Mouse (Mus musculus): ENCODE data around the gene Trdmt1.
"Not testable (repeated sequence)": the region's sequence is repeated elsewhere in the genome, so short reads cannot be mapped to it uniquely, and the experiment has no call there.

Gene Trdmt1

DNA sequence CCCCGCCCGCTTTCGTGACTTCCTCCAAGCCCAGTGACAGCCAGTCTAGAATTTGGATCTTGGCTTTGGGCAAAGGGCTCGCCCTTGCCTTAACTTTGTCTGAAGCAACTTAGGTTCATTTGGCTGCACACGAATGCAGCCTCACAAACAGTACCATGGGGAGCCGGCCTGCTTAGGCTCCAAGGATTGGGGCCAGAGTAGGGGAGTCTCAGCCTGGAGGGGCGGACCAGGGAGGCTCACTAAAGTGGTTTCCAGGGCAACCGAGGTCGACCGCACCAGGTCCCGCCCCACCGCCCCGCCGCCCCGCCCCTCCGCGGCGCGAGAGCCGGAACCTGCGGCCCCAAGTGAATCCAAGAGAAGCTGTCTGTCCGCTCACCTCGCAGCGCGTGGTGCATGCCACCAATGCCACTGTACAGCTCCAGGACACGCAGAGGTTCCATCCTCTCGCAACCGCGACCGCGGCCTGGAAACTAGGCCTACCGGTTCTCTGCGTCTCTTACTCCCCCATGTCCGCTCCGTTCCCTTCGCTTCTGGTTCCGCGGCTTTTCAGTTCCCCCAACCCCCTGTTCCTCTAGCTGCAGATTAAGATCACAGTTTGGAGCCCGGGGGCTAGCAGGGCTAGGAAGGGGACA lies at the start of gene Trdmt1:
TSS of gene Trdmt1 (minus strand) at position 476 of the 632 bp plus-strand sequence.
- peak; percentile 95 for DNase-seq

DNA sequence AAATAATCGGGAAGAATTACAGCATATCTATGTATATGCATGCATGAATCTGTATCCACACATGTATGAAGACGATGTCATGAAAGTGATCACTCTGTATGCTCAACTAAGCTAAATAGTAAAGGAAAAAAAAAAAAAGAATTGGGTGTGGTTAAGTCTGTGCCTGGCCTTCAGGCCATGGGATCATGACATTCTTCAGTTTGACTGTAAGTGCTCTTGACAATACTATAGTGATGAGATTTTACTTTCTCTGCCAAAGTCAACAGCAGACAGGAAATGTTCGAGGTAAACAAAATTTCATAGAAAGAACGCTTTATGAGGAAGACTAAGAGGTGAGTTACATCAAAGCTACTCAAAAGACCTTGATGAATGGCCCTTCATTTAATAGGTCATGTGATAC lies 48.9 kb upstream of the Trdmt1 start:
- no peak for DNase-seq

DNA sequence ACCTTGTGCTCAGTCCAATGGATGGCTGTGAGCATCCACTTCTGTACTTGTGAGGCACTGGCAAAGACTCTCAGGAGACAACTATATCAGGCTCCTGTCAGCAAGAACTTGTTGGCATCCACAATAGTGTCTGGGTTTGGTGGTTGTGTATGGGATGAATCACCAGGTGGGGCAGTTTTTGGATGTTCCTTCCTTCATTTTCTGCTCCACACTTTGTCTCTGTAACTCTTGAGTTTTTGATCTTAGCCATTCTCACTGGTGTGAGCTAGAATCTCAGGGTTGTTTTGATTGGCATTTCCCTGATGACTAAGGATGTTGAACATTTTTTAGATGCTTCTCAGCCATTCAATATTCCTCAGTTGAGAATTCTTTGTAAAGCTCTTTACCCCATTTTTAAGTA lies 39.3 kb upstream of the Trdmt1 start:
- not testable (repeated sequence) for DNase-seq

DNA sequence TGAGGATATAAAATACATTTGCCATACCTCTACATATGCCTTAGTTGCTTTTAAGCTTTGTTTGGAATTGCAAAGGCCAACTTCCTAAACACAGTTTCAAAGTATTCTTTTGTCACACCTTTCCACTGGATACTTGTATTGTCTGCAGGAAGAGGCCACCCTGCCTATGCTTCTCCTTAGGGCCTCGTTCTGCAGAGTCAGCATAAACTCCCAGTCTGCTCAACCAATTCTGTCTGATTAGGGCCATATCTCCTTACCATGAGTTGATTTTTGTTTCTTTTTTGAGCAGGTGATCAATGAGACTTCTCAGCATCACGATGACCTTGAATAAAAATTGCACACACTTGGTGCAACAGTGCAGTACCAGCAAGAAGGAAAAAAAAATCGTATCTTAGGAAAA lies 37.7 kb upstream of the Trdmt1 start:
- no peak for DNase-seq

DNA sequence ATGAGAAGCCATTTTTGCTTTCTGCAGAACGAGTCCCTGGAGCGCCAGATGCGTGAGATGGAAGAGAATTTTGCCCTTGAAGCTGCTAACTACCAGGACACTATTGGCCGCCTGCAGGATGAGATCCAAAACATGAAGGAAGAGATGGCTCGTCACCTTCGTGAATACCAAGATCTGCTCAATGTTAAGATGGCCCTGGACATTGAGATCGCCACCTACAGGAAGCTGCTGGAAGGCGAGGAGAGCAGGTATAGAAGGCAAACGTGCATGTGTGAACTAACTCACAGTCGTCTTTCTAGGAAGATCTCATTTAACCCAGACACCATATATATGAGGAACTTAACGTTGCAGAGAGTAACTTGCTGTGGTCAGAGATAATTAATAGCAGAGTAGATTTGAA lies 35.5 kb upstream of the Trdmt1 start:
- peak; percentile 48 for DNase-seq

DNA sequence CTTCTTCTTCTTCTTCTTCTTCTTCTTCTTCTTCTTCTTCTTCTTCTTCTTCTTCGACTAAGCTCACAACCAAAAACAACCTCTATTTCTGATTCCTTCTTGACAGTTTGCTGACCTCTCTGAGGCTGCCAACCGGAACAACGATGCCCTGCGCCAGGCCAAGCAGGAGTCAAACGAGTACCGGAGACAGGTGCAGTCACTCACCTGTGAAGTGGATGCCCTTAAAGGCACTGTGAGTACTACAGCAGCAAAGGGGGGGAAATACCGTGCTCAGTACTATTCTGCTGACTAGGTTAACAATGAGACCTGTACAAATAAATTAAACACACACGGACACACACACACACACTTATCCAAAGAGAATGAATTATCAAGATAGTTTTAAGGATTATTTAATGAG lies 34.8 kb upstream of the Trdmt1 start:
- no peak for DNase-seq

DNA sequence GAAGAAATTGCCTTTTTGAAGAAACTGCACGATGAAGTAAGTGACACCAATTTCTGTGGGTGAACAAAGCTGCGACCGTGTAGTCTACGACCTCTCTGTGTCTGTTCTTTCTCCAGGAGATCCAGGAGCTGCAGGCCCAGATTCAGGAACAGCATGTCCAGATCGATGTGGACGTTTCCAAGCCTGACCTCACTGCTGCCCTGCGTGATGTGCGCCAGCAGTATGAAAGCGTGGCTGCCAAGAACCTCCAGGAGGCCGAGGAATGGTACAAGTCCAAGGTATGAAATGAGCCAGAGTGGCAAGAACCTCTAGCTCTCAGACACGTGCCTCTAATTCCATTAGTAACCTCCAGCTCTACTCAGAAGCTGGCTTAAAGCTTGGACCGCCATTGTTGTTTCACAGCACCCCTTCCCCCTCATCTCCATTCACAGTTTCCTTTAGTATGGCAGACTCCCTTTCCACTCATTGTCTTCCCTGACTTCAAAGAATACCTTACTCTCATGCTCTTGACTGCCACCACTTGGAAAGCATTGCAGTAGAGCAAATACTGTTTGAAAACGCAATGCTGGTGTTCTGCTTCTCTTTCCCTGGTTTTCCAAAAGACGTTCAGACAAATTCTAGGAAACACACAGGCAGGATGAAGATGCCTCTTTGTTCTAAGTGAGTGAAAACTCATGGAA lies 34.1 kb upstream of the Trdmt1 start:
- DNase-seq, result no peak

DNA sequence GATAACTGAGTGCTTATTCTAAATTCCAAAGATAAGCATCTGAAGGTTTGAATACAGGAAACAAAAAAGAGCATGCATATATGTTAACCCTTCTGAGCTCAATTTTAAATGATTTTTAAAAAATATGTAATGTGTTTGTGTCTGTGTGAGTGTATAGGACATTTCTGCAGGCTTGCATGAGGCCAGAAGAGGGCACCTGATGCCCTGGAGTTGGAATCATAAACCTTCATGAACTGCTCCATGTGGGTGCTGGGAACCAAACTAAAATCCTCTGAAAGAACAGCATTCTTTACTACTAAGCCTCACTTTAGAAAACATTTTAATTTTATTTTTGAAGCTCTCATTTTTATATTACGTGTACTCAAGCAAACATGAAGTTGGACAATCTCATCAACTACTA lies 32.9 kb upstream of the Trdmt1 start:
- DNase-seq, result no peak

DNA sequence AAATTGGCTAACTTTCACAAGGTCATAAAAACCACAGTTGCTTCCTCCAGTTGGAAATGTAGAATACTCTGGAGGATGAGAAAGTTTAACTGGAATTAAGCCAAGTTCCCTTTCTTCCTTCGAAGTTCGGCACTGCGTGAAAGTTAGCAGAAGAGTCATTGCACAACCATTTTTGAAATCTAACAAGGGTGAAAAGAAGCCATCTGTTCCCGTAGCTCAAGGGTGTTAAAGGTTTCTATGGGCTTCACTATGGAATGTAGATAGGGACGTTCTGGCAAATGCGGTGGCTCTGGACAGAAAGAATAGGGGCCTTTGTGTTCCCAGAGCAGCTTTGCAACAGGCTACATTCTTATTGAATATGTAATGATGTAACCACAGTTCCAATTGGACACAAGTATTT lies 31.5 kb upstream of the Trdmt1 start:
- no peak for DNase-seq

DNA sequence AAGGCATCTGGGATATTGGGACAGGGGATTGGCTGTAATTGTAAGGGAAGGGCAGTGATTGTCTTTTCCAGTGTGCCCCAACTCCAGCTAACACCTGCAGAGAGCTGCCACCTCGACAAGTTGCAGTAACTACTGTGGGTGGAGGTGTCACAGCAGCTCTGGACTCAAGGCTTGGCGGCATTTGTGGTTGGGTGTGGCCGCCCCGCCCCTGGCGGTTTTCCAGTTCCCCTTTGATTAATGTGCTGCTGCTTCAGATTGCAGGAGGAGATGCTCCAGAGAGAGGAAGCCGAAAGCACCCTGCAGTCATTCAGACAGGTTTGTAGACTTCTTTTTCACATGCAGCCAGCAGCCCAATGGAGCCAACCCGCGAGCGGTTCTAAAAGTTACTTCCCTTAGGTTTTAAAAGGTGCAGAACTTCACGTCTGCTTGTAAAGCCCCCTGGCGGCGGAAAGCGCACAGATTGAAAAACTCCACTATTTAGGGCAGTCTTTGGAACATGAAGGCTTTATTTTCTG lies 30.9 kb upstream of the Trdmt1 start:
- peak; percentile 71 for DNase-seq

DNA sequence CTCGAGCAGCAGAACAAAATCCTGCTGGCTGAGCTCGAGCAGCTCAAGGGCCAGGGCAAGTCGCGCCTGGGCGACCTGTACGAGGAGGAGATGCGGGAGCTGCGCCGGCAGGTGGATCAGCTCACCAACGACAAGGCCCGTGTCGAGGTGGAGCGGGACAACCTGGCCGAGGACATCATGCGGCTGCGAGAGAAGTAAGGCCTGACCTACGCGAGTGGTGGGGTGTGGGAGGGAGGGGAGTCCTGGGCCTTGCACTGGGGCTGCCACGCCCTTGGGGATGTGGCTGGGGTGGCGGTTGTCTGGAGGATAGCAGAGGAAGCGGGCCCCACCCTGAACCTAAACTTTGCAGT lies 30.3 kb upstream of the Trdmt1 start:
- peak; percentile 69 for DNase-seq

DNA sequence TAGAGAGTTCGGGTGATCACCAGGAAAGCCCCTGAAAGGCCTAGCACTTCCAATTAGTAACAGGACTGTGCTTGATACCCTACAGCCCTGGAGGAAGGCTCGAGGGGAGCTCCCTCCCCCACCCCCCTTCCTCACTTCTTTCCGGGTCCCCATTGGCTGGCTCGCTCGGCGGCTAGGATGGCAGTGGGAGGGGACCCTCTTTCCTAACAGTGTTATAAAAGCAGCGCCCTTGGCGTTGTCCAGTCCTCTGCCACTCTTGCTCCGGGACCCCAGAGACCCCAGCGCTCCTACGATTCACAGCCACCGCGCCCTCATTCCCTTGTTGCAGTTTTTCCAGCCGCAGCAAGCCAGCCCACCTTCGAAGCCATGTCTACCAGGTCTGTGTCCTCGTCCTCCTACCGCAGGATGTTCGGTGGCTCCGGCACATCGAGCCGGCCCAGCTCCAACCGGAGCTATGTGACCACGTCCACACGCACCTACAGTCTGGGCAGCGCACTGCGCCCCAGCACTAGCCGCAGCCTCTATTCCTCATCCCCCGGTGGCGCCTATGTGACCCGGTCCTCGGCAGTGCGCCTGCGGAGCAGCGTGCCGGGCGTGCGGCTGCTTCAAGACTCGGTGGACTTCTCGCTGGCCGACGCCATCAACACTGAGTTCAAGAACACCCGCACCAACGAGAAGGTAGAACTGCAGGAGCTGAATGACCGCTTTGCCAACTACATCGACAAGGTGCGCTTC lies 29.8 kb upstream of the Trdmt1 start:
- peak; percentile 77 for DNase-seq

DNA sequence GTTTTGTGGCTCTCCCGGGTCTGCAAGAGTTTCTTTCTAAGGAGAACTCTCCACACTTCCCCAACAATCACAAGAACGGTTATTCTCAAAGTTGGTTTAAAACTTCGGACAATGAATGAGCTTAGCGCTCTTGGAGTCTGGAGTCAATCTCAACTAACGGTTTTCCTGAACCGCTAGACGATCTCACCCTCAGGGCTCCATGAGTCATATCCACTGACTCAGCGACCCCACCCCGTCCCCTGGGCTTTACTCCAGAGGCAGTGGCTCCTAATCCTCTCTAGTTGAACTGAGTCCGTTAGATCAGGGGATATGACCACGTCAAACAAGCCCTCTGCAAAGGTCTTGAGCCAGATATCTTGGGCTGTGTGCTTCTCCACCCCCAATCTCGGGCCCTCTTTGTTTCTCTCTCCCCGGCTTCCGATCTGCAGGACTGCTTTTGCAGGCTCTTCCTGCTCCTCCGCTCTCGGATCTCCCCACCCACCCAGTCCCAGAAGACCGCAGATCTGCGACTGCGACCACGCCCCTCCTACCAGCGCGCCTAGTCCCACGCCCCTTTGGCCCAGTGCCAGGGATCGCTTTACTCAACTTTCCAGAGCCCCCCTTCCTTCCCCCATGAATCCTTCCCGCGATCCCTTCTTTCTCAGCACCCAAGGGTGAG lies 29.1 kb upstream of the Trdmt1 start, which contains the start of gene Vim:
TSS of gene Vim (plus strand) at position 520 of the 658 bp plus-strand sequence.
- DNase-seq, result peak; percentile 87

DNA sequence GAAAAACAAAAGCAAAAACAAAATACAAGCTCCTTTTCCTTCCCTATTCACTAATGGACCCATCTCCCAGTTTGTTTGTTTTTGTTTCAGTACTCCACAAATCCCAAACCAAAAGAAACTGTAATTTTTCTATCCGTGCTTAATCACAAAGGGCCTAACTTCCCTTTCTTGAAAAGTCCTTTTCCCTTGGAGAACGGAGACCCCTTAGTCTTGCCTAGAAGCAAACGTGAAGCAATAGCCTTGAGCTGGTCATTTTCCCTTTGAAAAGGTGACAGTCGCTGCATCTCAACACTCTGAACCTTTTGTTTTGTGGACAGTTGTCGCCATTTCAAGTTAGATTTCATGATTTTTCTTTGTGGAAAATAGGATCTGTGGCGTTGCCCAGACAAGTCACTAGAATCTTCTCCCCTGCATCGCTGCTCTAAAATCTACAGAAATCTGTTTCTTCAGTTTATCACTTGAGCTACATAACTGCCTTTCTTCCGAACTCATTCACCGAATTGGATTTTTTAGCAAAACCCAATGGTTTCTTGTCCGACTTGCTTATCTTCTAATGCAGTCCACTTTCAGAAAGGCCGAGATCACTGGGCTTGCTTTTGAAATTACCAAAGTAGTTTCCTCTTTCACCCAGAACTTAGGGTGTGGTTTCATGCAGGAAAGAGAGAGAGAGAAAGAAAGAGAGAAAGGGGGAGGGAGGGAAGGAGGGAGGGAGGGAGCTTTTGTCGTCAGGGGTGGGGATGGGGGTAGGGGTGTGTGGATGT lies 28.4 kb upstream of the Trdmt1 start:
- DNase-seq, result no peak

DNA sequence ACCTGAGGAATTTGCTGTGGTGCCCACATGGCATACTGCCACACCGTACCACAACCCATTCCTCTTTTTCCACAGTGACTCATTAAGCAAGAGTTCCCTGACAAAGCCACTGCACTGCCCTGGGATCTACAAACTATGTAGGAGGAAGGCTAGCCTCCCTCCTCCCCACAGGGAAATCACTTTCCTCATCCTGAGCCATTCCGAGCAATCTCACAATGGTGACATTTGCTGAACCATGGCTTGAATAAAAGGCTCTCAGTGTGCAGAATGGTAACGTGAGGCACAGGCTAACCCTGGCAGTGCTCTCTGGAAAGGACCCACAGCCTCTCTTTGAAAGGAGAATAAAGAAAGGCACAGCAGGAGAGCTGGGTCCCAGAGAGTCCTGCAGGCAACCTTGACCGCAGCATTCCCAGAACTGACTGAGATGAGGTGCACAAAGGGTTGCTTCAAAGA lies 27.7 kb upstream of the Trdmt1 start:
- no peak for DNase-seq

DNA sequence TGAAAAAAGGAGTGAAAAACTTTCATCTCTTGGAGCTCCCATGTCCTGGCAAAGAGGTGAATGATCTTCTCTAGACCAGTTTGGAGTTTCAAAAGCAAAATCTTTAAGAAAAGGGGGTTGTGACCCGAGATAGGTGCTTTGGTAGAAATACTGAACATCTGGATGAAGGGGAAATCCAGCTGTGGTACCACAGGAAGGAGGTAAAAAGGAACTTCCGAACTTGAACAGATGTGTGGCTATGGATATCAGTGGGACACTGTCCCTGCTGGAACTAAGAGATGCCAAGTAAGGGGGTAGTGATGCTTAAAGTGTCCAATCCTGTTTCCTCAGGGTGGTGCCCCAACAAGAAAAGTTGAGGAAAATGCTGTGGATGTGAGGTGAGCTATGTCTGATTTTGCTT lies 25.7 kb upstream of the Trdmt1 start:
- no peak for DNase-seq

DNA sequence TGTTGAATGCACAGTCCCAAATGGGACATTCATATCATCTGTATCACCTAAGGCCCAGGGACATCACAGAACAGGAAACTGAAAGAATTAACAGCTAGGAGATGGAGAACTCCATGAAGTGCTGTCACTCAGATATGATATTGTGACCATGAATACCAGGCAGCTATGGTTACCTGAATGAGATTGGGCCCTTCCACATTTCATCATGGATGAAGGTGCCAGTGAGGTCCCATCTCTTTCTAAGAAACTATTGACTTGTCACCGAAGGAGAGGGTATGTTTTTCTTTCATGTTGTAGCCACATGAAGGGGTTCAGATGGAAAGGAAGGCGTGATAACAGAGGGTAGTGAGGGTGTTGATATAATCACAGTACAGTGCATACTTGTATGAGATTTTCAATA lies 15.9 kb upstream of the Trdmt1 start:
- no peak for DNase-seq

DNA sequence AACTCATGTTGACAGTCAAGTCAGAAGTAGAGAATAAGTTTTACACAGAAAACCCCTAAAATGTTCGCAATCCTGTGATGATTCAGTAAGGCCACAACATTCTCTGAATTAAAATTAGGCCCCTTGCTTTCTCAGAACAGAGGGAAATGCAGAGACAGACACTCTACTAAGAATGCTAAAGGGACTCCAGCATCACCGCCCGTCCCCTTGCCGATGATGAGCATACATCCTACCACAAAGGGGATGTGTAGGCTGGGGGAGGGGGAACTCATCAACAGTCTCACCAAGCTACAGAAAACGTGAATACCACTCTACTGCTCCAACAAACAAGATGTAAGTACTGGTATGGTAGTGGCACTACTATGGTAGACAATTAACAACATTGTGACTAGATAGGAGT lies 15.3 kb upstream of the Trdmt1 start:
- no peak for DNase-seq

DNA sequence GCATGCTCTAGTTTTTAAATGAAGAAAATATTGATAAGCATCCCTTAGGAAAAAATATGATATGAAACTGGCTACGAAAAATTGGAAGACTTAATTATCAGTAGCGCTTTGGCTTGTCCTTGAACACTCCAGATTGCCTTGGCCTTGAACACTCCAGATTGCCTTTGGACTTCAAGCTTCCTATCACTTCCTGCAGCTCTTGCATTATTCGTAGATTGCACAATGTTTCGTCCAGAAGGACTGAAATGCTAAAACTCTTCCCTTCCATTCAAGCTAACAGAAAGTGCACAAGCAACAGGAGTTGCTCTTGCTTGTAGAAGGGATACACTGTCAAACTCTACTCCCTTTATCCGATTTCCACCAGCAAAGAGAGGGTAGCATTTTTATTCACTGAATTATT lies 14.8 kb upstream of the Trdmt1 start:
- no peak for DNase-seq

DNA sequence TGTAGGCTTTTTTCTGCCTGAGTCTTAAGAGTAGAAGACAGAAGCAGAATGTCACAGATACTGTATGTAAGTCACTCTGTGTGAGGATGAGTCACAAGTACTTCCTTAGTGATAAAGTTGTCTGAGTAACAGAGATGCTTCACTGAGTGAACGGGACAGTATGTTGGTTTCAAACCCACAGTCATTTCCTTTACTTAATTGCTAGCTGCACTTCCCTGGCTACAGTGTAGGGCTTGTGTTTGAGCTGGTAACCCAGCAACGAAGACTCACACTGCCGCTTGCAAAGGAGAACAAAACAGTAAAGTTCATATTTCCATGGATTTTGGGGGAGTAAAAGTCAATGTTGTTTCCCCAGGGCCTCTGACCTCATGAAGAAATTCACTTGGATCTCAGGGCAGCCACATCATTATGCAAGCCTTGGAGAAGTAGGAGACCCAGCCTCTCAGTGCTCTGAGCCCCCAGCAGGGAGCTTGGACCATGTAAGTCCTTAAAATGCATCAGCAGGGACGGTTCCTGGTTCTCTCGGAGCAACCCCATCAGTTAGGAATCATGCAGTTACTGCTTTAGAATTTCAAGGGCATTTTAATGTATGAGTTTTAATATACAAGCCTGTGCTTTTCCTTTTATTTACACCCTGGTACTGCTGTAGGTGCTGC lies 14.3 kb upstream of the Trdmt1 start:
- no peak for DNase-seq

DNA sequence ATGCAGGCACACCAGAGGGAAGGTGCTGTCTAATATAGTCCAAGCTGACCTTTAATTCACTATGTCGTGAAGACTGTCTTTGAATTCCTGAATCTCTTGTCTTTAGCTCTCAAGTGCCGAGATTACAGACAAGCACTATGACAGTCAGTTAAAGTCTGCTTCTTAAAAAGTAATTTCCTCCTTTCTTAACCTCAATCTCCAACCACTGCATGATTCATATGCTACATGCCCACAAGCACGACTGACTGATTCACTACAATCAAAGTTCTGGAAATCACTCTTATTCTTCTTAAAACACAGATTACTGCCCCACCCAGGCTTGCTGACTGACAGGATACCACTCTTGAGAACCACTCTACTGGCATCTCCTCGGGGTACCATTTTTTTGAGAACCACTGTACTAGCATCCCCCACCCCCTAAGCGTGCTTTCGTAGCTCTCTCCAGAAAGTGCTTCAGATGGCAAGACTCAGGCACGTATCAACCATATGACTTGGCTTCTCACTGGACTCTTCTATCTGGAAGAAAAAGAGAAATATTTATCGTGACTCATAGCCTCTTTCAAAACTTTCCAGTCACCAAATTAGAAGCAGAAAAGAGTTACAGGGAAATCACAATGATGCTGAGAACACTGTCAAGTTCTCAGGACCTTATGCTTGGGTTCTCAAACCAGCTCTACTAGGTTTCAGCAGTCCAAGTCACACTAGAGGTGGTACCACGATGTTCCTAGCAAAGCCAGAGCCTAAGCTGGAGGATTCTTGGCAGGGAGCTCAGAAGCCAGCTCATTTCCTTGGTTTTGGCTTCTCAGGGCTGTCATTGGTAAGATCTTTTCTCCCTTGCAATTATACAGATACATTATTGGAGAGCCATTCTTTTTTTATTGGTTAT lies 12.9 kb upstream of the Trdmt1 start:
- DNase-seq, result no peak

All from liver (tissue).